Mouse (Mus musculus) ZHBTc4 (cell line): ENCODE results near the gene Sh3glb2.

Experiments
- DNase-seq: peaks from one replicate; pipeline ENCODE4 v3.0.0-alpha.2; 2011; ENCODE audit warnings: low read depth, low spot score

Gene Sh3glb2

DNA sequence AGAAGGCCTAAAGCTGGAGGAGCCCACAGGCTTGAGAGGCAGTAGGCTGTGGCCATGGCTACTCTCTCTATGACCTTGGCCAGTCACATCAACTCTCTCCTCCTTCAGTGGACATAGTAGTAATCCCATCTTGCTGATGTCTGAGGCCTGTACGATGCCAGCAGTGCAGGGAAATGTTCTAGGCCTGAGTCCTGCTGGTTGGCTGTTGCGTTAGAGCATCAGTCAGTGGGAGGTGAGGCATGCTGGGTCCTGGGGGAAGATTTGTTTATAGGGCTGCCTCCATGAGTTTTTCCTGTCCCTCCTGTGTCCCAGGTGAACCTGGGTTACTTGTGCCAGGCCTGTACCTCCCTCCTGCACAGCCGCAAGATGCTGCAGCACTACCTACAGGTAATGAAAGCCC, 17.1 kb downstream of the Sh3glb2 start:
- no peak for DNase-seq

DNA sequence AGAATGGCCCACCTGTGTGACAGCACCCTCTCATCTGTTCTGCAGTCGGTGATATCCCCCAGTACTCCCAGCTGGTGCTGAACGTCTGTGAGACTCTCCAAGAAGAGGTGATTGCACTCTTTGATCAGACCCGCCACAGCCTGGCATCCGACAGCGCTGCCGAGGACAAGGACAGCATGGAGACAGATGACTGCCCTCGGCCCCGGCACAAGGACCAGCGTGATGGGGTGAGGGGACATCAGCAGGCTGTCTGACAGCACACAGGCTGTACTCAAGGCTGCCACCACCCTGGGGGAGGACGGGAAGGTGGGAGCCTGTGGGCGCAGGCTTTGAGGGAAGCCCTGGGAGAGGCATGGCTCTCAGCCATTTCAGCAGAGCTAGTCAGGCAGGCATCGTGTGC, 22.0 kb downstream of the Sh3glb2 start:
- DNase-seq = no peak

DNA sequence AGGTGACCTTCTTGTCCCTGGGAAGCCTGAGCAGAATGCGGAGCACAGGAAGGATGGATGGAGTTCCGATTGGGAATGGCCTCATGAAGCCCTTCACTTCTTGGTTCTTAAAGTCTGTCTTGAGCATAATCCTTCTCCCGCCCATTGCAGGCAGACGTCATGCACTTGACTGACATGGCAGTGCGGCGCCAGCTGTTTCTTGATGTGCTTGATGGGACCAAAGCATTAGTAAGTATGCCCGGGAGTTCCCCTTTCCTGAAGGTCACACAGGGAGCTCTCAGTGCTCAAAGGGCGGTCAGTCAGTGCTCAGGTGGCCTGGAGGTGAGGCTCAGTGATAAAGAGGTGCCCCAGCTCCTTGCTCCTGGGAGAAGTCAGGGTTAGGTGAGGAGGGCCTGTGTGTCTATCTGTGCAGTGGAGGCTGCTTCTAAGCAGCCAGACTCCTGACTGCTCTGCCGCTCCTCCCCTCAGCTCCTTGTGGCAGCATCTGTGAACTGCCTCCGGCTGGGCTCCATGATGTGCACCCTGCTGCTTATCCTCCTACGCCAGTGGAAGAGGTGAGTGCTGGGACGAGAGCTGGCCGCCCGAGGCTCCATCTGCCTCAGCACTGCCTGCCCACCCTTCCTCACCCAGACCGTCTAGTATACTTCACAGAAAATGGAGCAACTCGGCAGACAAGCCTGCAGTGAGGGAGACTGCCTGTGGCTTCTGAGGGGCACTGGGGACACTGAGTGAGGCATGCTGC, 22.8 kb downstream of the Sh3glb2 start:
- DNase-seq = peak; percentile 84

GRCm38 (mm10) chr2:30335324-30335723, 23.8 kb downstream of the Sh3glb2 start:
- DNase-seq = peak; percentile 93

DNA sequence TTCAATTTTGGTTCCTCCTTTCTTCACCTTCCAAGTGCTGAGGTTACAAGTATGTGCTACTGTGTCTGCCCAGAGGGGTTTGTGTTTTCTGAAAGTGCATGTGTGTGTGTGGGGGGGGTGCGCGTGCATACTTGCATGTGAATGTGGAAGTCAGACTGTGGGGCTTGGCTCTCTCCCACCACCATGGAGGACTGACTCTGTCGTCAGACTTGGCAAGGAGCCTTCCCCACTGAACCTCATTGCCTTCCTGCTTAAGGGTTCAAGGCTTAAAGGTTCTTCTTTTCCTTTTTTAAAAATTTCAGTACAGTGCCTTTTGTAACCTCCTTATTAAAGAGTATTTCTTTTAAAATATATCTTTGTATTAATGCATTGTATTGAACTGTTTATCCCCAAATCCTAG, 30.3 kb downstream of the Sh3glb2 start:
- DNase-seq = no peak

- no peak for DNase-seq
These were observed 31.9 kb downstream of the Sh3glb2 start for GRCm38 (mm10) chr2:30327276-30327675.

DNA sequence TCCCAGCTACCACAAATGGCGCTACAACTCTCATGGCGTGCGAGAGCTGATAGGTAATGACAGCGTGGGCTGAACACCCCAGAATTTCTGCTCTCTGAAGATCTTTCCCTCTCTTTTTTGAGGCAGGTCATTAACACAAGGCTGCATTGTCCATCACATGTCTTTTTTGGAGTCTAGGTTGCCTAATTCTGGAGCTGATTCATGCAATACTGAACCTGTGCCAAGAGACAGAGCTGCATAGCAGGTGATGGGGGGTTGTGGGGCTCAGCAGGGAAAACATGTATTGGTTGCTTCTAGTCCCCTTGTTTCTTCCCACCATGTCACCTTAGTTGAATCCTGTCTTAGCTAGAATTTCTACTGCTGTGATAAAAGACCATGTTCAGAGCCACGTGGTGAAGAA, 33.8 kb downstream of the Sh3glb2 start:
- DNase-seq = no peak

DNA sequence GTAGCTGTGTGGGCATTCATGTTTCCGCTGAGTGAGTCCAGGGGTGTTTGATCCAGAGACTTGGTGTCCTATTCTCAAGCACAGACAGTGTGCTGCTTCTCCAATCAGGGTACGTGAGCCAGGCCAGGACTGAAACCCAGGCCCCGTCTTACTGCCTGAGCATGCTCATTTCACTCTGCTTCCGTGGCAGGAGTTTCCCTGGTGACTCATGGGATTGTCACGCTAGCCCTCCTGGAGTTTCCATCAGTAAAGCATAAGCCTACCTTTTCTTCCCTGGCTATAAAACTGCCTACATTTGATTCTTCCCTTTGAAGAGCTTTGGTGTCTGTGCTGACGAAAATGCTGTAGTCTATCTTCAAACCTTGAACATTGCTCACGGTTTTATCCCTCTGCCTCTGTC, 36.0 kb downstream of the Sh3glb2 start:
- no peak for DNase-seq

DNA sequence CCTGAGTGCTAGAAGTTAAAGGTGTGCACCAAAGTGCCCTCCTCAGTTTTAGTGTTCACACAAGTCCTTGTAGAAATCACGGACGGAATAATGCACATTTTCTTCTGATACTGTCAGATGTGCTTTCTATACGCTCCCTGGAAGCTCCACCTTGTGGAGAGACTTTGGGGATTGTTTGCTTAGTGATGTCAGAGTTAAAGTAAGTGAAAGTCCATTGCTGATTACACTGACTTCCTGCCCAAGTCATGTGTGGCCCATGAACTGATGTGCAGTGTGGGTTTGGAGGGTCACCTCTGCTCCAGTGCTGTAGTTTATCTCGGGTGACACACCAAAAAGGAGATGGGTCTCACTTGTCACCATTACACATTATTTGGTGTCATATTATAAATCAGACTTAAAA, 39.9 kb downstream of the Sh3glb2 start:
- no peak for DNase-seq

DNA sequence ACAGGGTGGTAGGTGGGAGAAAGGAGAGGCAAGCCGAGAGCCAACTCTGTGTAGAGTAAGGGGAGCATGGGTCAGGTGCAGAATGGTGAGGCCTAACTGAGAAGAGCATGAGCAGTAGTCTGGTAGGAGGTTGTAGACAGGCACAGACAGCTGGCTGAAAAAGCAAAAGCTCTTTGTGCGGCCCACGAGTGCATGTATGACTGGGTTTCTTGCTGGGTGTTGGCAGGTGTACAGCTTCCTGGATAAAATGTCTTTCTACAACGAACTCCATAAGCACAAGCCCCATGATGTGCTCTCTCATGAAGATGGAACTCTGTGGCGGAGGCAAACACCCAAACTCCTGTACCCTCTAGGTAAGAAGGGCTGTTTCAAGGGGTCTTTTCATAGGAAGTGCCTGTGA, 42.2 kb downstream of the Sh3glb2 start:
- DNase-seq = no peak

DNA sequence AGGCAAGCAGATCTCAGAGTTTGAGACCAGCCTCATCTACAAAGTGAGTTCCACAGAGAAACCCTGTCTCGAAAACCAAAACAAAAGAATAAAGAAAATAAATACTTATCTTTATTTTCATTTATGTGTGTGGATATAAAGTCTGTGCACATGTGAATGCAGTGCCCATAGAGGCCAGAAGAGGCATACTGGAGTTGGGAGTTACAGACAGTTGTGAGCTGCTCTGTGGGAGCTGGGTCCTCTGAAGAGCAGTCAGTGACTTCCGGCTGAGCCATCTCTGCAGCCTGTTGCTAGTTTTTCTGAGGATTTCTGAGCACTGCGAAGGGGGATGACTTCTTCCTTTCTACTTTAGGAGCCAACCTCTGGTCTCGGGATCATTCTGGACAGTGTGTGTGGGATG, 43.0 kb downstream of the Sh3glb2 start:
- peak; percentile 54 for DNase-seq

DNA sequence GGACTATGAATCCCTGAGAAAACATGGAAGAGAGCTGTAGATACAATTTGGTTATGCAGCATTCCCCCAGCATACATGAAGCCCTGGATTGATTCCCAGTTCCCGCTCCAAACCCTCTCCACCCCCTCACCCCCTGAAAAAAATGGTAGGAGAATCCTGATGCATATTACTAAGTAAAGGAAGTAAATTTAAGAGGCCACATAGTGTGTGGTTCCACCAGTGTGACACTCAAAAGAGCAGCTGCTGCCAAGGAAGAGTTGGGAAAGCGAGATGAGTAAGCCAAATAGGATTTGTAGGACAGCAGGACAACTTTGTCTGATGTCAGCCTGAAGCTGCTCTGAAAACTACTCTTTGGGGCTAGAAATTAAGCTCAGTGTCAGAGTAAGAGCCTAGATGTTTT, 47.7 kb downstream of the Sh3glb2 start:
- DNase-seq = no peak

GRCm38 (mm10) chr2:30309351-30309750, 49.8 kb downstream of the Sh3glb2 start:
- DNase-seq = no peak

GRCm38 (mm10) chr2:30306087-30306486, 53.0 kb downstream of the Sh3glb2 start:
- DNase-seq = no peak

DNA sequence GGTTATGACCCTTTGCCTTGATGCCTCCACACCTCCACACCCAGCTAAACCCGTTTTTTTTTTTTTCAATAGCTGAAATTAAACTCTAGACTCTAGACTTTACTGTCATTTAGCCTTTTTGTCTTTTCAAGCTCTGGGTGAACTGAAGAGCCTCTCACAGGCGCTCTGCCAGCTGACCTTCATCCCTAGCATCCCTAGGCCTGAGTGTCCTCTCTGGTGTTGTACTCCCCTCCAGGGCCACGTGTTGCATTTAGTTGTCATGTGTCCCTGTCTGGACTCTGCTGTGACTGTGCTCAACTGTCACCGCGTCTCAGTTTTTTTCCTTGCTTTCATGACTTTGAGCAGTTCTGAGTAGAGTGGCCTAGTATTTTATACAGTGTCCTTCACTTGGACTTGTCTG, 59.2 kb downstream of the Sh3glb2 start:
- DNase-seq = no peak

DNA sequence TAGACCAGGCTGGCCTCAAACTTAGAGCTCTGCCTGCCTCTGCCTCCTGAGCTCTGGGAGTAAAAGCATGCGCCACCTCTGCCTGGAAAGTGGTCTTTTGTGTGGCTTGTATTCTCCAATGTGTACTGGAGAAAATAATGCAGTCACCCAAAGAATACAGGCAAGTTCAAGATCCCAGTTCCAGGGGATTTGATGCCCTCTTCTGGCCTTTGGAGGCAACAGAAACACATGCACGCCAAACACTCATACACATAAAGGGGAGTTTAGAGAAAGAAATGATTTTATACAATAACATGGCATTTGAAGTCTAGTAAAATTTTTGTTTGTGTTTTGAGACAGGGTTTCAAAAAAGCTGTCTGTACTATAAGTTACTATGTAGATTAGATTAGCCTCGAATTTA, 59.6 kb downstream of the Sh3glb2 start:
- peak; percentile 34 for DNase-seq
